Mouse (Mus musculus) limb, embryonic 14.5 days (tissue): ENCODE measurements around the gene Nrap. TPM values are rescaled to one million over a fixed set of nuclear protein-coding genes. Genes with fewer than 3 reads are reported as not detected.

Experiments used
- ATAC-seq: fragments of 200-750 bp; cut with Nextera tagmentation; 2 replicates; pipeline ENCODE4 v1.8.0; 2017; ENCODE audit warnings: low read depth, moderate number of reproducible peaks, moderate TSS enrichment; ENCODE audit not compliant: low FRiP score
- DNase-seq: peaks from one replicate; pipeline ENCODE4 v3.0.0-alpha.2; 2015; ENCODE audit warnings: low spot score
- H3K27ac ChIP-seq: fragments of 300-500 bp; sonication (generic); replicated peaks from 2 replicates; pipeline ENCODE4 v1.5.1; 2014; ENCODE audit warnings: low read depth, mild to moderate bottlenecking, low read length, moderate library complexity, mixed read lengths
- H3K27me3 ChIP-seq: fragments of 300-500 bp; sonication (generic); 2 replicates; pipeline ENCODE4 v1.6.1; 2014; ENCODE audit warnings: low read length, mixed read lengths; ENCODE audit not compliant: control insufficient read depth, insufficient read depth
- H3K36me3 ChIP-seq: fragments of 300-500 bp; sonication (generic); 2 replicates; pipeline ENCODE4 v1.6.1; 2014; ENCODE audit warnings: mild to moderate bottlenecking, low read length, moderate library complexity, mixed read lengths; ENCODE audit not compliant: control insufficient read depth, insufficient read depth
- H3K4me1 ChIP-seq: fragments of 300-500 bp; sonication (generic); 2 replicates; pipeline ENCODE4 v1.6.1; 2014; ENCODE audit warnings: antibody characterized with exemption, low read length, mixed read lengths; ENCODE audit not compliant: control insufficient read depth, insufficient read depth
- H3K4me2 ChIP-seq: fragments of 300-500 bp; sonication (generic); replicated peaks from 2 replicates; pipeline ENCODE4 v1.6.1; 2014; ENCODE audit warnings: low read depth, mild to moderate bottlenecking, low read length, moderate library complexity; ENCODE audit not compliant: severe bottlenecking
- H3K4me3 ChIP-seq: fragments of 300-500 bp; sonication (generic); replicated peaks from 2 replicates; pipeline ENCODE4 v1.5.1; 2014; ENCODE audit warnings: low read length
- H3K9ac ChIP-seq: fragments of 300-500 bp; sonication (generic); 2 replicates; pipeline ENCODE4 v1.6.1; 2014; ENCODE audit warnings: mild to moderate bottlenecking, low read depth, low read length, moderate library complexity; ENCODE audit not compliant: severe bottlenecking
- H3K9me3 ChIP-seq: fragments of 300-500 bp; sonication (generic); 2 replicates; pipeline ENCODE4 v1.6.1; 2016; ENCODE audit warnings: low read length; ENCODE audit not compliant: control insufficient read depth
- POLR2A ChIP-seq: fragments of 200-500 bp; IDR thresholded peaks from 2 replicates; pipeline ENCODE4 v1.8.0; 2012; ENCODE audit warnings: inconsistent platforms, mild to moderate bottlenecking, moderate library complexity, borderline replicate concordance; ENCODE audit not compliant: insufficient read depth, insufficient read length; ENCODE audit errors: extremely low read depth
- WGBS: fragments of 180-500 bp; shearing (Covaris S2); extraction: QIAGEN DNeasy Blood & Tissue Kit; methylation state at CpG from one replicate; pipeline ENCODE4 v1.1.7; 2014; 5-methylcytosine and 5-hydroxymethylcytosine counted together
- polyA plus RNA-seq, 2 experiments: library from polyadenylated mRNA; depleted of rRNA in 1 of 2; stranded (reverse) in 1 of 2; unstranded in 1 of 2; fragments of >200 nt; fragmentation: Nextera tagmentation in 1 of 2; extraction: Ambion mirVana in 1 of 2; gene quantifications; 2 replicates each; pipeline versions ENCODE4 v1.2.1 to v1.2.3; 2012 to 2014

The Nrap gene
- polyA plus RNA-seq, 2 experiments, result 2.1 to 2.8 TPM

GRCm38 (mm10) chr19:56287580-56288367 is 102.1 kb downstream of the Nrap start:
- Histone ChIP-seq H3K36me3 (no peaks in the 10 kb centered on the region), H3K27me3 (no peaks in the 10 kb centered on the region), H3K27ac (no peak overlapping the region), H3K9me3 (no peaks in the 10 kb centered on the region), H3K4me1 (peaks cover 12% of the 10 kb centered on the region), H3K4me2 (no peak overlapping the region), H3K9ac (no peak overlapping the region), H3K4me3 (no peak overlapping the region)
- no peak for TF ChIP-seq POLR2A
- WGBS, result 84% methylated on average over 15 of the region's 15 CpGs
- ATAC-seq (no peak), DNase-seq (no peak)

- Histone ChIP-seq H3K4me3 (no peak within 1 kb of the TSS), H3K4me1 (peaks cover 8% of the 10 kb centered on the region; the same call in 1 of the 2 replicates), H3K27ac (no peak within 1 kb of the TSS), H3K9ac (no peak within 1 kb of the TSS), H3K27me3 (no peaks in the 10 kb centered on the region), H3K36me3 (no peaks in the 10 kb centered on the region), H3K4me2 (no peak within 1 kb of the TSS), H3K9me3 (no peaks in the 10 kb centered on the region)
- DNase-seq, result no peak
- ATAC-seq, result no peak
- 80% methylated on average over 7 of the region's 7 CpGs for WGBS
- no peak for TF ChIP-seq POLR2A
Measured at GRCm38 (mm10) chr19:56286866-56287265, 103.0 kb downstream of the Nrap start, which contains the start of gene Habp2. TSS of gene Habp2 (plus strand) at chr19:56287137.

- Histone ChIP-seq H3K9me3 (no peaks in the 10 kb centered on the region), H3K27me3 (no peaks in the 10 kb centered on the region), H3K4me2 (no peak overlapping the region), H3K4me1 (no peaks in the 10 kb centered on the region), H3K27ac (no peak overlapping the region), H3K36me3 (no peaks in the 10 kb centered on the region), H3K9ac (no peak overlapping the region), H3K4me3 (no peak overlapping the region)
- DNase-seq (no peak), ATAC-seq (no peak)
- no peak for TF ChIP-seq POLR2A
- 30% methylated on average over 4 of the region's 4 CpGs for WGBS
Measured at GRCm38 (mm10) chr19:56285222-56285621, 104.6 kb downstream of the Nrap start.

GRCm38 (mm10) chr19:56278366-56278765 is 111.5 kb downstream of the Nrap start:
- no peaks in the 10 kb centered on the region for H3K9me3 ChIP-seq
- H3K27me3 ChIP-seq, result no peaks in the 10 kb centered on the region
- no peak overlapping the region for H3K9ac ChIP-seq
- no peak overlapping the region for H3K27ac ChIP-seq
- H3K4me2 ChIP-seq, result no peak overlapping the region
- ATAC-seq, result no peak
- 76% methylated on average over 11 of the region's 11 CpGs for WGBS
- TF ChIP-seq POLR2A, result no peak
- DNase-seq, result no peak
- H3K36me3 ChIP-seq, result no peaks in the 10 kb centered on the region
- no peak overlapping the region for H3K4me3 ChIP-seq
- no peaks in the 10 kb centered on the region for H3K4me1 ChIP-seq

- H3K9me3 ChIP-seq, result no peaks in the 10 kb centered on the region
- DNase-seq (no peak), ATAC-seq (no peak)
- H3K9ac ChIP-seq, result no peak overlapping the region
- H3K27ac ChIP-seq, result no peak overlapping the region
- no peak overlapping the region for H3K4me3 ChIP-seq
- no peaks in the 10 kb centered on the region for H3K27me3 ChIP-seq
- no peak for TF ChIP-seq POLR2A
- H3K4me2 ChIP-seq, result no peak overlapping the region
- H3K4me1 ChIP-seq, result no peaks in the 10 kb centered on the region
- WGBS, result 83% methylated on average over 4 of the region's 4 CpGs
- no peaks in the 10 kb centered on the region for H3K36me3 ChIP-seq
Measured at GRCm38 (mm10) chr19:56277951-56278350, 111.9 kb downstream of the Nrap start.
